Mouse (Mus musculus) heart, embryonic 13.5 days (tissue): ENCODE data around the gene Nr2c2ap. TPM values are rescaled to one million over a fixed set of nuclear protein-coding genes. Genes with fewer than 3 reads are reported as not detected.

Experiments used
- ATAC-seq: fragments of 200-750 bp; cut with Nextera tagmentation; 2 replicates; pipeline ENCODE4 v1.8.0; 2017; ENCODE audit warnings: moderate TSS enrichment; ENCODE audit not compliant: insufficient number of reproducible peaks, low FRiP score, low TSS enrichment; ENCODE audit errors: extremely low read depth
- H3K27ac ChIP-seq: fragments of 300-500 bp; sonication (generic); replicated peaks from 2 replicates; pipeline ENCODE4 v1.5.1; 2015; ENCODE audit warnings: moderate library complexity, mild to moderate bottlenecking, inconsistent platforms
- H3K27me3 ChIP-seq: fragments of 300-500 bp; sonication (generic); replicated peaks from 2 replicates; pipeline ENCODE4 v1.6.1; 2015; ENCODE audit warnings: mild to moderate bottlenecking, inconsistent platforms
- H3K36me3 ChIP-seq: fragments of 300-500 bp; sonication (generic); 2 replicates; pipeline ENCODE4 v1.6.1; 2015; ENCODE audit warnings: mild to moderate bottlenecking, inconsistent platforms
- H3K4me1 ChIP-seq: fragments of 300-500 bp; sonication (generic); 2 replicates; pipeline ENCODE4 v1.6.1; 2015; ENCODE audit warnings: inconsistent platforms
- H3K4me2 ChIP-seq: fragments of 300-500 bp; sonication (generic); 2 replicates; pipeline ENCODE4 v1.6.1; 2015; ENCODE audit warnings: inconsistent platforms, mild to moderate bottlenecking, moderate library complexity
- H3K4me3 ChIP-seq: fragments of 300-500 bp; sonication (generic); 2 replicates; pipeline ENCODE4 v1.5.1; 2015; ENCODE audit warnings: moderate library complexity, mild to moderate bottlenecking, inconsistent platforms
- H3K9ac ChIP-seq: fragments of 300-500 bp; sonication (generic); 2 replicates; pipeline ENCODE4 v1.6.1; 2015; ENCODE audit warnings: inconsistent platforms, mild to moderate bottlenecking, moderate library complexity
- H3K9me3 ChIP-seq: fragments of 300-500 bp; sonication (generic); 2 replicates; pipeline ENCODE4 v1.6.1; 2016; ENCODE audit warnings: inconsistent platforms
- WGBS: fragments of 180-500 bp; shearing (Covaris S2); methylation state at CpG from one replicate; pipeline ENCODE4 v1.1.7; 2015; ENCODE audit warnings: mixed read lengths; 5-methylcytosine and 5-hydroxymethylcytosine counted together
- polyA plus RNA-seq: library from polyadenylated mRNA; unstranded; fragments of >200 nt; fragmentation: Nextera tagmentation; extraction: Ambion mirVana; gene quantifications from 2 replicates; pipeline ENCODE4 v1.2.1, GENCODE M21; 2015

Gene Nr2c2ap
- polyA plus RNA-seq, 1 experiment from 2014 or later, result 30.5 TPM

GRCm38 (mm10) chr8:70100241-70100640, 30.9 kb upstream of the Nr2c2ap start:
- Histone ChIP-seq H3K9ac (no peak overlapping the region), H3K27me3 (peaks cover 41% of the 10 kb centered on the region), H3K4me3 (no peak overlapping the region), H3K4me2 (no peak overlapping the region), H3K4me1 (0 out of 2 replicates have a peak, but pooled peaks cover 2% of the 10 kb centered on the region), H3K27ac (no peak overlapping the region), H3K9me3 (peaks cover 4% of the 10 kb centered on the region; the same call in 1 of the 2 replicates), H3K36me3 (no peaks in the 10 kb centered on the region)
- ATAC-seq, result no peak
- WGBS, result 72% methylated on average over 8 of the region's 8 CpGs

GRCm38 (mm10) chr8:70104506-70104905, 26.6 kb upstream of the Nr2c2ap start:
- no peak overlapping the region for H3K27ac ChIP-seq
- 9% methylated on average over 6 of the region's 6 CpGs for WGBS
- H3K36me3 ChIP-seq, result no peaks in the 10 kb centered on the region
- no peak overlapping the region for H3K4me2 ChIP-seq
- 0 out of 2 replicates have a peak, but pooled peaks cover 2% of the 10 kb centered on the region for H3K4me1 ChIP-seq
- H3K9ac ChIP-seq, result no peak overlapping the region
- H3K27me3 ChIP-seq, result peaks cover 60% of the 10 kb centered on the region
- H3K4me3 ChIP-seq, result no peak overlapping the region
- no peaks in the 10 kb centered on the region for H3K9me3 ChIP-seq
- ATAC-seq, result no peak

GRCm38 (mm10) chr8:70104922-70105321, 26.2 kb upstream of the Nr2c2ap start:
- Histone ChIP-seq H3K9me3 (no peaks in the 10 kb centered on the region), H3K36me3 (no peaks in the 10 kb centered on the region), H3K4me3 (no peak overlapping the region), H3K4me2 (no peak overlapping the region), H3K27me3 (peaks cover 62% of the 10 kb centered on the region), H3K27ac (no peak overlapping the region), H3K4me1 (0 out of 2 replicates have a peak, but pooled peaks cover 2% of the 10 kb centered on the region), H3K9ac (no peak overlapping the region)
- 70% methylated on average over 7 of the region's 7 CpGs for whole genome bisulfite sequencing
- no peak for ATAC-seq

GRCm38 (mm10) chr8:70110451-70110850, 20.7 kb upstream of the Nr2c2ap start:
- no peak for ATAC-seq
- Histone ChIP-seq H3K9me3 (no peaks in the 10 kb centered on the region), H3K36me3 (no peaks in the 10 kb centered on the region), H3K9ac (no peak overlapping the region), H3K27ac (no peak overlapping the region), H3K4me1 (no peaks in the 10 kb centered on the region), H3K4me2 (no peak overlapping the region), H3K27me3 (peaks cover 95% of the 10 kb centered on the region), H3K4me3 (no peak overlapping the region)
- 72% methylated on average over 2 of the region's 2 CpGs for WGBS

- Histone ChIP-seq H3K27me3 (peaks cover 97% of the 10 kb centered on the region), H3K4me2 (no peak overlapping the region), H3K27ac (no peak overlapping the region), H3K36me3 (no peaks in the 10 kb centered on the region), H3K4me1 (no peaks in the 10 kb centered on the region), H3K9me3 (no peaks in the 10 kb centered on the region), H3K4me3 (no peak overlapping the region), H3K9ac (no peak overlapping the region)
- 45% methylated on average over 23 of the region's 23 CpGs for WGBS
- no peak for ATAC-seq
These were observed 19.8 kb upstream of the Nr2c2ap start for GRCm38 (mm10) chr8:70111192-70111795.

- Histone ChIP-seq H3K9me3 (no peaks in the 10 kb centered on the region), H3K4me2 (no peak overlapping the region), H3K27ac (no peak overlapping the region), H3K36me3 (no peaks in the 10 kb centered on the region), H3K4me1 (no peaks in the 10 kb centered on the region), H3K4me3 (no peak overlapping the region), H3K9ac (no peak overlapping the region), H3K27me3 (peaks cover 100% of the 10 kb centered on the region)
- ATAC-seq, result no peak
- 9% methylated on average over 43 of the region's 43 CpGs for WGBS
These were observed 18.6 kb upstream of the Nr2c2ap start for GRCm38 (mm10) chr8:70112401-70113016.

GRCm38 (mm10) chr8:70114488-70114887, 16.6 kb upstream of the Nr2c2ap start:
- no peaks in the 10 kb centered on the region for H3K4me1 ChIP-seq
- no peak overlapping the region for H3K9ac ChIP-seq
- no peak overlapping the region for H3K27ac ChIP-seq
- peaks cover 100% of the 10 kb centered on the region for H3K27me3 ChIP-seq
- ATAC-seq, result no peak
- no peaks in the 10 kb centered on the region for H3K36me3 ChIP-seq
- 24% methylated on average over 6 of the region's 6 CpGs for WGBS
- no peaks in the 10 kb centered on the region for H3K9me3 ChIP-seq
- H3K4me3 ChIP-seq, result no peak overlapping the region
- H3K4me2 ChIP-seq, result no peak overlapping the region

GRCm38 (mm10) chr8:70114892-70115291, 16.2 kb upstream of the Nr2c2ap start:
- Histone ChIP-seq H3K4me2 (no peak overlapping the region), H3K27ac (no peak overlapping the region), H3K36me3 (no peaks in the 10 kb centered on the region), H3K4me3 (no peak overlapping the region), H3K9ac (no peak overlapping the region), H3K4me1 (no peaks in the 10 kb centered on the region), H3K27me3 (peaks cover 100% of the 10 kb centered on the region), H3K9me3 (no peaks in the 10 kb centered on the region)
- WGBS, result 66% methylated on average over 13 of the region's 13 CpGs
- ATAC-seq, result no peak

- Histone ChIP-seq H3K27me3 (peaks cover 100% of the 10 kb centered on the region), H3K9me3 (no peaks in the 10 kb centered on the region), H3K9ac (no peak overlapping the region), H3K4me1 (peaks cover 3% of the 10 kb centered on the region; the same call in 1 of the 2 replicates), H3K36me3 (no peaks in the 10 kb centered on the region), H3K27ac (no peak overlapping the region), H3K4me3 (no peak overlapping the region), H3K4me2 (no peak overlapping the region)
- WGBS, result 7% methylated on average over 9 of the region's 9 CpGs
- ATAC-seq, result no peak
These were observed 13.5 kb upstream of the Nr2c2ap start for GRCm38 (mm10) chr8:70117611-70118010.

- Histone ChIP-seq H3K27me3 (peaks cover 92% of the 10 kb centered on the region), H3K9ac (no peak overlapping the region), H3K9me3 (no peaks in the 10 kb centered on the region), H3K36me3 (no peaks in the 10 kb centered on the region), H3K4me2 (no peak overlapping the region), H3K27ac (no peak overlapping the region), H3K4me3 (no peak overlapping the region), H3K4me1 (peaks cover 3% of the 10 kb centered on the region; the same call in 1 of the 2 replicates)
- 15% methylated on average over 17 of the region's 17 CpGs for WGBS
- ATAC-seq, result no peak
These were observed 12.1 kb upstream of the Nr2c2ap start for GRCm38 (mm10) chr8:70118726-70119700.

- Histone ChIP-seq H3K27ac (no peak within 1 kb of the TSS), H3K36me3 (no peaks in the 10 kb centered on the region), H3K9ac (no peak within 1 kb of the TSS), H3K4me1 (peaks cover 3% of the 10 kb centered on the region; the same call in 1 of the 2 replicates), H3K4me3 (0 out of 2 replicates have a peak within 1 kb of the TSS, but pooled peaks have one; percentile 13), H3K9me3 (no peaks in the 10 kb centered on the region), H3K4me2 (peak within 1 kb of the TSS; percentile 52), H3K27me3 (peaks cover 90% of the 10 kb centered on the region)
- WGBS, result 3% methylated on average over 19 of the region's 19 CpGs
- ATAC-seq, result no peak
These were observed 10.5 kb upstream of the Nr2c2ap start, which contains the start of gene Ncan for GRCm38 (mm10) chr8:70120667-70121066. Ncan (minus strand) TSS chr8:70120873.
